In genomic region chr13:90896098-90896497, GRCm38 (mm10) we compare ENCODE assay signal across 10 mouse cellular contexts. TPM values are rescaled to one million over a fixed set of nuclear protein-coding genes. Genes with fewer than 3 reads are reported as not detected.
A peak's percentile ranks its signal among the peaks of the same experiment; 100 is the strongest.
DNase-seq lines count a peak whose midpoint lies in the region; ATAC-seq lines count a peak whose summit lies in the region.
"Had no signal": no experiment of that assay in that cellular context is flagged by ENCODE, and none has a peak within 500 bp of the region (broad histone marks: within the 10 kb centered on the region; RNA-seq: fewer than 3 reads in every experiment).

No protein-coding gene starts in this region.

- H3K27ac ChIP-seq in midbrain, embryonic 14.5 days (replicated peaks; ENCODE audit: low read depth, low read length) = no peak overlapping the region
- H3K27ac ChIP-seq in midbrain, embryonic 10.5 days (replicated peaks) = no peak overlapping the region
- no peak overlapping the region for H3K27ac ChIP-seq in neural tube, embryonic 15.5 days (replicated peaks)
- H3K27ac ChIP-seq: heart, embryonic 13.5 days; liver, embryonic 15.5 days had no signal

- no peak overlapping the region for H3K9ac ChIP-seq in midbrain, embryonic 14.5 days (replicated peaks; ENCODE audit: low read length)
- H3K9ac ChIP-seq in neural tube, embryonic 15.5 days (replicated peaks) = no peak overlapping the region
- H3K9ac ChIP-seq: heart, embryonic 13.5 days; liver, embryonic 15.5 days had no signal

- H3K36me3 ChIP-seq in midbrain, embryonic 14.5 days (ENCODE audit: control insufficient read depth, insufficient read depth, low read length) = no peaks in the 10 kb centered on the region
- H3K36me3 ChIP-seq in midbrain, embryonic 10.5 days = no peaks in the 10 kb centered on the region
- no peaks in the 10 kb centered on the region for H3K36me3 ChIP-seq in neural tube, embryonic 15.5 days
- H3K36me3 ChIP-seq: heart, embryonic 13.5 days; liver, embryonic 15.5 days had no signal

- H3K4me1 ChIP-seq in midbrain, embryonic 14.5 days (ENCODE audit: control insufficient read depth, insufficient read depth, low read length) = no peaks in the 10 kb centered on the region
- H3K4me1 ChIP-seq in midbrain, embryonic 10.5 days = no peaks in the 10 kb centered on the region
- no peaks in the 10 kb centered on the region for H3K4me1 ChIP-seq in neural tube, embryonic 15.5 days
- H3K4me1 ChIP-seq: heart, embryonic 13.5 days; liver, embryonic 15.5 days had no signal

- ATAC-seq in midbrain, embryonic 14.5 days (ENCODE audit: low FRiP score, low TSS enrichment) = no peak
- ATAC-seq in megakaryocyte progenitor cell, adult 5-6 weeks (replicated peaks; ENCODE audit: poor library complexity) = no peak
- no peak for ATAC-seq in neural tube, embryonic 15.5 days (ENCODE audit: low FRiP score)

- DNase-seq in midbrain, embryonic 14.5 days = peak; percentile 36
- DNase-seq in midbrain, embryonic 10.5 days (ENCODE audit: low spot score) = no peak
- DNase-seq in cerebellum, postnatal 25 days = peak; percentile 28 to 66
- peak; percentile 67 to 72 for DNase-seq in layer of hippocampus, postnatal 10 days (ENCODE audit: low spot score in 2 of 2)
- no peak for DNase-seq in thymus, postnatal 4 days
- DNase-seq: kidney, postnatal 14 days had no signal

- no peak overlapping the region for H3K4me3 ChIP-seq in midbrain, embryonic 14.5 days (replicated peaks; ENCODE audit: low read depth, low read length)
- no peak overlapping the region for H3K4me3 ChIP-seq in midbrain, embryonic 10.5 days
- H3K4me3 ChIP-seq in neural tube, embryonic 15.5 days (replicated peaks) = no peak overlapping the region
- H3K4me3 ChIP-seq: heart, embryonic 13.5 days; liver, embryonic 15.5 days had no signal

- no peaks in the 10 kb centered on the region for H3K9me3 ChIP-seq in midbrain, embryonic 14.5 days (ENCODE audit: control insufficient read depth, low read length)
- no peaks in the 10 kb centered on the region for H3K9me3 ChIP-seq in midbrain, embryonic 10.5 days (replicated peaks)
- H3K9me3 ChIP-seq in neural tube, embryonic 15.5 days (replicated peaks) = no peaks in the 10 kb centered on the region
- H3K9me3 ChIP-seq: liver, embryonic 15.5 days had no signal

- H3K4me2 ChIP-seq in midbrain, embryonic 14.5 days (ENCODE audit: low read length) = no peak overlapping the region
- no peak overlapping the region for H3K4me2 ChIP-seq in neural tube, embryonic 15.5 days
- H3K4me2 ChIP-seq: heart, embryonic 13.5 days; liver, embryonic 15.5 days had no signal

- H3K27me3 ChIP-seq in midbrain, embryonic 14.5 days (ENCODE audit: control insufficient read depth, insufficient read depth, low read length) = no peaks in the 10 kb centered on the region
- no peaks in the 10 kb centered on the region for H3K27me3 ChIP-seq in midbrain, embryonic 10.5 days (ENCODE audit: low read depth, poor library complexity, severe bottlenecking)
- H3K27me3 ChIP-seq in neural tube, embryonic 15.5 days (replicated peaks) = no peaks in the 10 kb centered on the region
- H3K27me3 ChIP-seq: heart, embryonic 13.5 days; liver, embryonic 15.5 days had no signal

- 11% methylated on average over 2 of the region's 2 CpGs for WGBS in midbrain, embryonic 14.5 days
- 19% methylated on average over 2 of the region's 2 CpGs for WGBS in midbrain, embryonic 10.5 days
- 43% methylated on average over 2 of the region's 2 CpGs for WGBS in neural tube, embryonic 15.5 days

RNA-seq across cellular contexts. Expression of gene Atp6ap1l, which starts 9.1 kb away (rescaled TPM):
- polyA plus RNA-seq in midbrain, embryonic 14.5 days (2014; fragmentation: Nextera tagmentation; extraction: Ambion mirVana) = 0.62 and 0.91 TPM in 2 replicates
- polyA plus RNA-seq in midbrain, embryonic 10.5 days (2016; fragmentation: Nextera tagmentation; extraction: Ambion mirVana) = not detected in 2 replicates
- total RNA-seq in layer of hippocampus, postnatal 10 days (2021) = 1 to 10 TPM; 2.2 to 2.6 TPM
- not detected in 2 replicates for total RNA-seq in megakaryocyte progenitor cell, adult 5-6 weeks (2015)
- total RNA-seq in megakaryocyte progenitor cell, adult 5-6 weeks (2017) = not detected in 2 replicates
- 0.68 and 0.79 TPM in 2 replicates for polyA plus RNA-seq in neural tube, embryonic 15.5 days (2015; fragmentation: Nextera tagmentation; extraction: Ambion mirVana)

RNA-seq across cellular contexts. Expression of gene Rps23, which starts 26.7 kb away (rescaled TPM):
- 160 TPM in 2 replicates for polyA plus RNA-seq in midbrain, embryonic 14.5 days (2014; fragmentation: Nextera tagmentation; extraction: Ambion mirVana)
- polyA plus RNA-seq in midbrain, embryonic 10.5 days (2016; fragmentation: Nextera tagmentation; extraction: Ambion mirVana) = 160 and 190 TPM in 2 replicates
- total RNA-seq in layer of hippocampus, postnatal 10 days (2021) = 100 to 1,000 TPM; 241 to 323 TPM
- 2,184 and 2,282 TPM in 2 replicates for total RNA-seq in megakaryocyte progenitor cell, adult 5-6 weeks (2015)
- total RNA-seq in megakaryocyte progenitor cell, adult 5-6 weeks (2017) = 1,741 and 2,365 TPM in 2 replicates
- polyA plus RNA-seq in neural tube, embryonic 15.5 days (2015; fragmentation: Nextera tagmentation; extraction: Ambion mirVana) = 107 and 127 TPM in 2 replicates

Comparison
In these comparisons a context has a peak if more than half of its experiments do, and no peak if none do; other contexts are left out.
1. DNase-seq: peak in midbrain, embryonic 14.5 days (single experiment), cerebellum, postnatal 25 days (2 of 2) and layer of hippocampus, postnatal 10 days (2 of 2); none in midbrain, embryonic 10.5 days (single experiment) and thymus, postnatal 4 days (single experiment).